Mouse (Mus musculus) R1 (cell line): Measurements from ENCODE around the gene Abca4.
"Not testable (repeated sequence)": the region's sequence is repeated elsewhere in the genome, so short reads cannot be mapped to it uniquely, and the experiment has no call there.

Experiments used
- DNase-seq: peaks from one replicate; pipeline ENCODE4 v3.0.0-alpha.2; 2018; ENCODE audit warnings: low read depth, low spot score

The Abca4 gene

GRCm38 (mm10) chr3:122210846-122211245 is 166.6 kb downstream of the Abca4 start:
- no peak for DNase-seq

- peak; percentile 82 for DNase-seq
Observed at GRCm38 (mm10) chr3:122211446-122212125, 167.3 kb downstream of the Abca4 start.

- no peak for DNase-seq
Observed at GRCm38 (mm10) chr3:122221240-122222036, 177.2 kb downstream of the Abca4 start.

- not testable (repeated sequence) for DNase-seq
Observed at GRCm38 (mm10) chr3:122226972-122227371, 182.7 kb downstream of the Abca4 start.
